ENCODE assay signal across 9 mouse cellular contexts in the genomic region with DNA sequence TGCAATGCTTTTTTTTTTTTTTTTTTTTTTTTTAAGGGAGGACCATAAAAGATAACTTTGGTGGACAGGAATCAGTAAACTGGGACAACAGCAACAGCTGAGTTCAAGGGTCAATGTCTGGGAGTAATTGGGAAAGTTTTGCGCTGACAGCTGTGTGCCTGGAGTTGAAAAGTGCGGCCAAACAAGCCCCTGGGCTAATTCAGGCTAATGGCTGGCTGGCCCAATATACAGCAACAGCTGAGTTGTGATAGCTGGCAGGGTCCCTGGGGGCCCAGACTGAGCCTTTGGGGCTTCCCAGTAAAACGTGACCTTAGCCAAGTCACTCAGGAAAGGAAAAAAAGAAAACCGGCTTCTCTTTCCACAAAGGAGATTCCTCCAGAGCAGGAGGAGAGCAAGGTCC. TPM values are rescaled to one million over a fixed set of nuclear protein-coding genes. Genes with fewer than 3 reads are reported as not detected.
A peak's percentile ranks its signal among the peaks of the same experiment; 100 is the strongest.
DNase-seq lines count a peak whose midpoint lies in the region; ATAC-seq and TF ChIP-seq lines count a peak whose summit lies in the region.
"Had no signal": no experiment of that assay in that cellular context is flagged by ENCODE, and none has a peak within 500 bp of the region (broad histone marks: within the 10 kb centered on the region; RNA-seq: fewer than 3 reads in every experiment).

No protein-coding gene starts in this region.

- peak overlapping the region; percentile 96; the same call in 1 of the 2 replicates for H3K4me2 ChIP-seq in hindbrain, embryonic 13.5 days
- H3K4me2 ChIP-seq in hindbrain, postnatal 0 days (ENCODE audit: low read depth, low read length) = no peak overlapping the region
- H3K4me2 ChIP-seq in intestine, embryonic 16.5 days (ENCODE audit: low read depth, low read length) = no peak overlapping the region
- H3K4me2 ChIP-seq in myocyte (ENCODE audit: low read depth) = peak overlapping the region; percentile 75
- H3K4me2 ChIP-seq in midbrain, postnatal 0 days (ENCODE audit: low read depth, low read length, poor library complexity, severe bottlenecking) = no peak overlapping the region

- no peaks in the 10 kb centered on the region for H3K79me2 ChIP-seq in myocyte (ENCODE audit: control insufficient read depth, insufficient read depth)

- no peak for ATAC-seq in hindbrain, embryonic 13.5 days (ENCODE audit: low FRiP score)
- ATAC-seq in hindbrain, postnatal 0 days = no peak
- no peak for ATAC-seq in intestine, embryonic 16.5 days
- no peak for ATAC-seq in midbrain, postnatal 0 days (ENCODE audit: low FRiP score)

- no peak overlapping the region for H3ac ChIP-seq in myocyte (ENCODE audit: control insufficient read depth, insufficient read length)

- no peak overlapping the region; the same call in 1 of the 2 replicates for H3K27ac ChIP-seq in hindbrain, embryonic 13.5 days
- H3K27ac ChIP-seq in hindbrain, postnatal 0 days = no peak overlapping the region
- H3K27ac ChIP-seq in intestine, embryonic 16.5 days (ENCODE audit: low read length) = peak overlapping the region; percentile 30
- H3K27ac ChIP-seq in midbrain, postnatal 0 days (ENCODE audit: low read depth, low read length) = no peak overlapping the region

- TF ChIP-seq POLR2A in myocyte (IDR thresholded peaks at IDR 0.05; ENCODE audit: insufficient read length, low read depth) = no peak

- H3K4me1 ChIP-seq in hindbrain, embryonic 13.5 days (replicated peaks) = peaks cover 16% of the 10 kb centered on the region
- 0 out of 2 replicates have a peak, but pooled peaks cover 4% of the 10 kb centered on the region for H3K4me1 ChIP-seq in hindbrain, postnatal 0 days (ENCODE audit: insufficient read depth, low read length)
- H3K4me1 ChIP-seq in intestine, embryonic 16.5 days (ENCODE audit: control insufficient read depth, insufficient read depth, low read length) = peaks cover 17% of the 10 kb centered on the region
- no peaks in the 10 kb centered on the region for H3K4me1 ChIP-seq in midbrain, postnatal 0 days (ENCODE audit: insufficient read depth, low read length)

- peaks cover 56% of the 10 kb centered on the region for H3K27me3 ChIP-seq in hindbrain, embryonic 13.5 days
- H3K27me3 ChIP-seq in hindbrain, postnatal 0 days (ENCODE audit: insufficient read depth, low read length) = no peaks in the 10 kb centered on the region
- no peaks in the 10 kb centered on the region for H3K27me3 ChIP-seq in intestine, embryonic 16.5 days (replicated peaks; ENCODE audit: control insufficient read depth, insufficient read depth, low read length)
- H3K27me3 ChIP-seq in myocyte (ENCODE audit: control insufficient read depth, insufficient read depth, insufficient read length) = no peaks in the 10 kb centered on the region
- H3K27me3 ChIP-seq in midbrain, postnatal 0 days (ENCODE audit: insufficient read depth, low read length) = 0 out of 2 replicates have a peak, but pooled peaks cover 6% of the 10 kb centered on the region

- WGBS in hindbrain, embryonic 13.5 days = 35% methylated on average over 4 of the region's 4 CpGs
- WGBS in hindbrain, postnatal 0 days = 48% methylated on average over 4 of the region's 4 CpGs
- 44% methylated on average over 4 of the region's 4 CpGs for WGBS in intestine, embryonic 16.5 days
- 48% methylated on average over 4 of the region's 4 CpGs for WGBS in midbrain, postnatal 0 days

- H3K9ac ChIP-seq in hindbrain, embryonic 13.5 days = no peak overlapping the region
- H3K9ac ChIP-seq in hindbrain, postnatal 0 days (replicated peaks; ENCODE audit: low read length) = no peak overlapping the region
- no peak overlapping the region for H3K9ac ChIP-seq in intestine, embryonic 16.5 days (ENCODE audit: low read depth, low read length)
- H3K9ac ChIP-seq in midbrain, postnatal 0 days (replicated peaks; ENCODE audit: low read length, poor library complexity, severe bottlenecking) = no peak overlapping the region

- no peaks in the 10 kb centered on the region for H3K36me3 ChIP-seq in hindbrain, embryonic 13.5 days
- H3K36me3 ChIP-seq in hindbrain, postnatal 0 days (ENCODE audit: insufficient read depth, low read length) = no peaks in the 10 kb centered on the region
- H3K36me3 ChIP-seq in intestine, embryonic 16.5 days (ENCODE audit: control insufficient read depth, insufficient read depth, low read length) = no peaks in the 10 kb centered on the region
- H3K36me3 ChIP-seq in myocyte (ENCODE audit: control insufficient read depth, insufficient read depth) = no peaks in the 10 kb centered on the region
- no peaks in the 10 kb centered on the region for H3K36me3 ChIP-seq in midbrain, postnatal 0 days (ENCODE audit: insufficient read depth, low read length)

- no peak for TF ChIP-seq CTCF in hindbrain, postnatal 0 days (IDR thresholded peaks at IDR 0.05; ENCODE audit: low read depth)
- no peak for TF ChIP-seq CTCF in midbrain, postnatal 0 days (IDR thresholded peaks at IDR 0.05)

- no peaks in the 10 kb centered on the region for H3K9me3 ChIP-seq in hindbrain, embryonic 13.5 days
- H3K9me3 ChIP-seq in hindbrain, postnatal 0 days (ENCODE audit: low read length) = no peaks in the 10 kb centered on the region
- no peaks in the 10 kb centered on the region for H3K9me3 ChIP-seq in intestine, embryonic 16.5 days (ENCODE audit: control insufficient read depth, low read length)
- no peaks in the 10 kb centered on the region for H3K9me3 ChIP-seq in midbrain, postnatal 0 days (ENCODE audit: low read length)

- H3K4me3 ChIP-seq in hindbrain, embryonic 13.5 days = no peak overlapping the region
- no peak overlapping the region for H3K4me3 ChIP-seq in hindbrain, postnatal 0 days (ENCODE audit: low read length)
- H3K4me3 ChIP-seq in intestine, embryonic 16.5 days (ENCODE audit: low read length) = no peak overlapping the region
- no peak overlapping the region for H3K4me3 ChIP-seq in myocyte
- no peak overlapping the region; the same call in 1 of the 2 replicates for H3K4me3 ChIP-seq in midbrain, postnatal 0 days (ENCODE audit: low read depth, low read length)

- no peak for DNase-seq in hindbrain, postnatal 0 days (ENCODE audit: low spot score)
- DNase-seq in gastrocnemius, postnatal 25 days = peak; percentile 74
- no peak for DNase-seq in urinary bladder, postnatal 10 days (ENCODE audit: low spot score)
- DNase-seq in layer of hippocampus, postnatal 25 days (ENCODE audit: extremely low spot score in 1 of 2, low spot score in 1 of 2) = no peak
- no peak for DNase-seq in midbrain, postnatal 0 days (ENCODE audit: low spot score)
- DNase-seq: adrenal gland, postnatal 25 days had no signal

RNA-seq across cellular contexts. Expression of gene Ramp2, which starts 0.8 kb away (rescaled TPM):
- polyA plus RNA-seq in hindbrain, embryonic 13.5 days (2015; fragmentation: Nextera tagmentation; extraction: Ambion mirVana) = 84.8 and 94.9 TPM in 2 replicates
- total RNA-seq in hindbrain, postnatal 0 days (2014; rRNA removed) = 66.1 and 72.7 TPM in 2 replicates
- 108 and 111 TPM in 2 replicates for polyA plus RNA-seq in hindbrain, postnatal 0 days (2015; fragmentation: Nextera tagmentation; extraction: Ambion mirVana)
- total RNA-seq in gastrocnemius, postnatal 25 days (2021) = 10 to 100 TPM; 31.8 to 51.8 TPM
- 87.8 and 95.1 TPM in 2 replicates for polyA plus RNA-seq in intestine, embryonic 16.5 days (2015; fragmentation: Nextera tagmentation; extraction: Ambion mirVana)
- 2.5 TPM for polyA plus RNA-seq in myocyte (2012; fragmentation: generic; extraction: Trizol)
- total RNA-seq in layer of hippocampus, postnatal 25 days (2021) = 10 to 100 TPM; 50.2 to 72.5 TPM
- 55.0 and 67.5 TPM in 2 replicates for total RNA-seq in midbrain, postnatal 0 days (2014; rRNA removed)
- polyA plus RNA-seq in midbrain, postnatal 0 days (2015; fragmentation: Nextera tagmentation; extraction: Ambion mirVana) = 95.3 and 103 TPM in 2 replicates

RNA-seq across cellular contexts. Expression of gene Vps25, which starts 8.4 kb away (rescaled TPM):
- 110 and 115 TPM in 2 replicates for polyA plus RNA-seq in hindbrain, embryonic 13.5 days (2015; fragmentation: Nextera tagmentation; extraction: Ambion mirVana)
- total RNA-seq in hindbrain, postnatal 0 days (2014; rRNA removed) = 66.1 and 82.1 TPM in 2 replicates
- 134 and 137 TPM in 2 replicates for polyA plus RNA-seq in hindbrain, postnatal 0 days (2015; fragmentation: Nextera tagmentation; extraction: Ambion mirVana)
- 10 to 100 TPM; 31.8 to 36.4 TPM for total RNA-seq in gastrocnemius, postnatal 25 days (2021)
- polyA plus RNA-seq in intestine, embryonic 16.5 days (2015; fragmentation: Nextera tagmentation; extraction: Ambion mirVana) = 152 and 155 TPM in 2 replicates
- polyA plus RNA-seq in myocyte (2012; fragmentation: generic; extraction: Trizol) = 141 TPM
- total RNA-seq in layer of hippocampus, postnatal 25 days (2021) = 10 to 100 TPM; 70.0 to 75.2 TPM
- 77.3 and 82.3 TPM in 2 replicates for total RNA-seq in midbrain, postnatal 0 days (2014; rRNA removed)
- polyA plus RNA-seq in midbrain, postnatal 0 days (2015; fragmentation: Nextera tagmentation; extraction: Ambion mirVana) = 130 and 144 TPM in 2 replicates

RNA-seq across cellular contexts. Expression of gene Wnk4, which starts 15.3 kb away (rescaled TPM):
- 7.0 and 7.7 TPM in 2 replicates for polyA plus RNA-seq in hindbrain, embryonic 13.5 days (2015; fragmentation: Nextera tagmentation; extraction: Ambion mirVana)
- total RNA-seq in hindbrain, postnatal 0 days (2014; rRNA removed) = 1.5 and 2.5 TPM in 2 replicates
- 6.5 and 8.0 TPM in 2 replicates for polyA plus RNA-seq in hindbrain, postnatal 0 days (2015; fragmentation: Nextera tagmentation; extraction: Ambion mirVana)
- total RNA-seq in gastrocnemius, postnatal 25 days (2021) = under 1 TPM in 1 of 2 experiments, not detected in 1; 0.48 TPM
- polyA plus RNA-seq in intestine, embryonic 16.5 days (2015; fragmentation: Nextera tagmentation; extraction: Ambion mirVana) = 10.2 and 10.8 TPM in 2 replicates
- polyA plus RNA-seq in myocyte (2012; fragmentation: generic; extraction: Trizol) = 0.19 TPM
- 1 to 10 TPM; 6.2 to 7.7 TPM for total RNA-seq in layer of hippocampus, postnatal 25 days (2021)
- total RNA-seq in midbrain, postnatal 0 days (2014; rRNA removed) = 4.2 and 8.1 TPM in 2 replicates
- 7.5 and 9.2 TPM in 2 replicates for polyA plus RNA-seq in midbrain, postnatal 0 days (2015; fragmentation: Nextera tagmentation; extraction: Ambion mirVana)

RNA-seq across cellular contexts. Expression of gene Ezh1, which starts 18.8 kb away (rescaled TPM):
- polyA plus RNA-seq in hindbrain, embryonic 13.5 days (2015; fragmentation: Nextera tagmentation; extraction: Ambion mirVana) = 20.4 and 20.7 TPM in 2 replicates
- total RNA-seq in hindbrain, postnatal 0 days (2014; rRNA removed) = 26.7 and 27.6 TPM in 2 replicates
- 20.1 and 22.2 TPM in 2 replicates for polyA plus RNA-seq in hindbrain, postnatal 0 days (2015; fragmentation: Nextera tagmentation; extraction: Ambion mirVana)
- total RNA-seq in gastrocnemius, postnatal 25 days (2021) = 10 to 100 TPM; 17.8 to 18.9 TPM
- polyA plus RNA-seq in intestine, embryonic 16.5 days (2015; fragmentation: Nextera tagmentation; extraction: Ambion mirVana) = 16.2 and 18.8 TPM in 2 replicates
- 13.7 TPM for polyA plus RNA-seq in myocyte (2012; fragmentation: generic; extraction: Trizol)
- total RNA-seq in layer of hippocampus, postnatal 25 days (2021) = 10 to 100 TPM; 57.1 to 62.1 TPM
- total RNA-seq in midbrain, postnatal 0 days (2014; rRNA removed) = 26.5 and 40.0 TPM in 2 replicates
- polyA plus RNA-seq in midbrain, postnatal 0 days (2015; fragmentation: Nextera tagmentation; extraction: Ambion mirVana) = 25.4 and 25.9 TPM in 2 replicates

RNA-seq across cellular contexts. Expression of gene Cntd1, which starts 33.7 kb away (rescaled TPM):
- 1.3 TPM in 2 replicates for polyA plus RNA-seq in hindbrain, embryonic 13.5 days (2015; fragmentation: Nextera tagmentation; extraction: Ambion mirVana)
- total RNA-seq in hindbrain, postnatal 0 days (2014; rRNA removed) = 0.10 TPM in 1 of 2 replicates, not detected in the other
- polyA plus RNA-seq in hindbrain, postnatal 0 days (2015; fragmentation: Nextera tagmentation; extraction: Ambion mirVana) = 0.66 and 0.89 TPM in 2 replicates
- total RNA-seq in gastrocnemius, postnatal 25 days (2021) = under 1 TPM; 0.21 to 0.28 TPM
- 0.84 and 1.0 TPM in 2 replicates for polyA plus RNA-seq in intestine, embryonic 16.5 days (2015; fragmentation: Nextera tagmentation; extraction: Ambion mirVana)
- 0.07 TPM for polyA plus RNA-seq in myocyte (2012; fragmentation: generic; extraction: Trizol)
- total RNA-seq in layer of hippocampus, postnatal 25 days (2021) = under 1 TPM; 0.25 to 0.35 TPM
- total RNA-seq in midbrain, postnatal 0 days (2014; rRNA removed) = not detected in 2 replicates
- 0.25 and 0.42 TPM in 2 replicates for polyA plus RNA-seq in midbrain, postnatal 0 days (2015; fragmentation: Nextera tagmentation; extraction: Ambion mirVana)

Comparison
In these comparisons a context has a peak if more than half of its experiments do, and no peak if none do; other contexts are left out.
1. H3K4me2 ChIP-seq: peak in hindbrain, embryonic 13.5 days (single experiment) and myocyte (single experiment); none in hindbrain, postnatal 0 days (single experiment), intestine, embryonic 16.5 days (single experiment) and midbrain, postnatal 0 days (single experiment).
2. RNA of gene Ramp2, which starts 0.8 kb away (polyA plus RNA-seq): 108 to 111 TPM in hindbrain, postnatal 0 days, 95.3 to 103 TPM in midbrain, postnatal 0 days, 87.8 to 95.1 TPM in intestine, embryonic 16.5 days and 84.8 to 94.9 TPM in hindbrain, embryonic 13.5 days; 2.5 TPM in myocyte (single experiment); every median in the first group is over 10 times any median in the second.